Mouse (Mus musculus) forebrain, embryonic 14.5 days (tissue): ENCODE measurements around the gene Kif24. TPM values are rescaled to one million over a fixed set of nuclear protein-coding genes. Genes with fewer than 3 reads are reported as not detected.

Experiments
- ATAC-seq: fragments of 200-750 bp; cut with Nextera tagmentation; 2 replicates; pipeline ENCODE4 v1.8.0; 2017; ENCODE audit warnings: mild to moderate bottlenecking, moderate library complexity
- DNase-seq: peaks from one replicate; pipeline ENCODE4 v3.0.0-alpha.2; 2015; ENCODE audit warnings: low spot score
- H3K27ac ChIP-seq: fragments of 300-500 bp; sonication (generic); 2 replicates; pipeline ENCODE4 v1.5.1; 2014; ENCODE audit warnings: low read depth, mild to moderate bottlenecking, control low read depth, low read length, moderate library complexity
- H3K27me3 ChIP-seq: fragments of 300-500 bp; sonication (generic); replicated peaks from 2 replicates; pipeline ENCODE4 v1.6.1; 2014; ENCODE audit warnings: low read length, control low read depth, mixed read lengths; ENCODE audit not compliant: control insufficient read depth, insufficient read depth
- H3K36me3 ChIP-seq: fragments of 300-500 bp; sonication (generic); 2 replicates; pipeline ENCODE4 v1.6.1; 2014; ENCODE audit warnings: low read length, control low read depth; ENCODE audit not compliant: control insufficient read depth, insufficient read depth
- H3K4me1 ChIP-seq: fragments of 300-500 bp; sonication (generic); 2 replicates; pipeline ENCODE4 v1.6.1; 2014; ENCODE audit warnings: antibody characterized with exemption, low read length, control low read depth; ENCODE audit not compliant: control insufficient read depth, insufficient read depth
- H3K4me2 ChIP-seq: fragments of 300-500 bp; sonication (generic); 2 replicates; pipeline ENCODE4 v1.6.1; 2014; ENCODE audit warnings: mild to moderate bottlenecking, control low read depth, low read length
- H3K4me3 ChIP-seq: fragments of 300-500 bp; sonication (generic); 2 replicates; pipeline ENCODE4 v1.5.1; 2014; ENCODE audit warnings: low read depth, low read length, control low read depth
- H3K9ac ChIP-seq: fragments of 300-500 bp; sonication (generic); 2 replicates; pipeline ENCODE4 v1.6.1; 2014; ENCODE audit warnings: mild to moderate bottlenecking, low read length, control low read depth, moderate library complexity
- H3K9me3 ChIP-seq: fragments of 300-500 bp; sonication (generic); replicated peaks from 2 replicates; pipeline ENCODE4 v1.6.1; 2016; ENCODE audit warnings: low read length, control low read depth, mixed read lengths; ENCODE audit not compliant: control insufficient read depth
- WGBS: fragments of 180-500 bp; shearing (Covaris S2); extraction: QIAGEN DNeasy Blood & Tissue Kit; methylation state at CpG from one replicate; pipeline ENCODE4 v1.1.7; 2014; 5-methylcytosine and 5-hydroxymethylcytosine counted together
- polyA plus RNA-seq: library from polyadenylated mRNA; unstranded; fragments of >200 nt; fragmentation: Nextera tagmentation; extraction: Ambion mirVana; gene quantifications from 2 replicates; pipeline ENCODE4 v1.2.1, GENCODE M21; 2014

Kif24 gene
- polyA plus RNA-seq, 1 experiment from 2014 or later: 3.0 TPM

GRCm38 (mm10) chr4:41387755-41388469 is 76.8 kb downstream of the Kif24 start:
- 86% methylated on average over 7 of the region's 7 CpGs for WGBS
- Histone ChIP-seq H3K4me2 (no peak overlapping the region), H3K27ac (no peak overlapping the region), H3K4me3 (no peak overlapping the region), H3K27me3 (no peaks in the 10 kb centered on the region), H3K36me3 (peaks cover 70% of the 10 kb centered on the region), H3K9ac (no peak overlapping the region), H3K4me1 (no peaks in the 10 kb centered on the region), H3K9me3 (no peaks in the 10 kb centered on the region)
- no peak for ATAC-seq
- DNase-seq: no peak

GRCm38 (mm10) chr4:41386412-41386975 is 78.2 kb downstream of the Kif24 start:
- no peaks in the 10 kb centered on the region for H3K27me3 ChIP-seq
- no peaks in the 10 kb centered on the region for H3K9me3 ChIP-seq
- no peak overlapping the region for H3K4me3 ChIP-seq
- H3K4me2 ChIP-seq: no peak overlapping the region
- H3K9ac ChIP-seq: no peak overlapping the region
- peaks cover 65% of the 10 kb centered on the region for H3K36me3 ChIP-seq
- ATAC-seq: no peak
- WGBS: 82% methylated on average over 1 of the region's 1 CpGs
- no peaks in the 10 kb centered on the region for H3K4me1 ChIP-seq
- H3K27ac ChIP-seq: no peak overlapping the region
- DNase-seq: no peak

- 95% methylated on average over 5 of the region's 5 CpGs for WGBS
- DNase-seq: no peak
- H3K36me3 ChIP-seq: peaks cover 71% of the 10 kb centered on the region
Measured at GRCm38 (mm10) chr4:41381213-41381950, 83.3 kb downstream of the Kif24 start.

GRCm38 (mm10) chr4:41377567-41377966 is 87.1 kb downstream of the Kif24 start:
- Histone ChIP-seq H3K27ac (no peak overlapping the region), H3K4me3 (no peak overlapping the region), H3K4me2 (no peak overlapping the region), H3K36me3 (peaks cover 70% of the 10 kb centered on the region), H3K27me3 (no peaks in the 10 kb centered on the region), H3K9ac (no peak overlapping the region), H3K4me1 (no peaks in the 10 kb centered on the region), H3K9me3 (no peaks in the 10 kb centered on the region)
- DNase-seq (no peak), ATAC-seq (no peak)

More at GRCm38 (mm10) chr4:41381213-41381950, 83.3 kb downstream of the Kif24 start:
- no peaks in the 10 kb centered on the region for H3K4me1 ChIP-seq
- no peaks in the 10 kb centered on the region for H3K9me3 ChIP-seq
- H3K27ac ChIP-seq: no peak overlapping the region
- no peak overlapping the region for H3K9ac ChIP-seq
- H3K27me3 ChIP-seq: no peaks in the 10 kb centered on the region
- no peak overlapping the region for H3K4me3 ChIP-seq
- no peak for ATAC-seq
- no peak overlapping the region for H3K4me2 ChIP-seq

- H3K27ac ChIP-seq: no peak overlapping the region
- 95% methylated on average over 9 of the region's 9 CpGs for WGBS
- no peaks in the 10 kb centered on the region for H3K4me1 ChIP-seq
- no peak overlapping the region for H3K4me2 ChIP-seq
- DNase-seq: no peak
- H3K27me3 ChIP-seq: no peaks in the 10 kb centered on the region
- H3K9me3 ChIP-seq: no peaks in the 10 kb centered on the region
- ATAC-seq: no peak
- no peak overlapping the region for H3K9ac ChIP-seq
- H3K36me3 ChIP-seq: peaks cover 32% of the 10 kb centered on the region
- H3K4me3 ChIP-seq: no peak overlapping the region
Measured at GRCm38 (mm10) chr4:41369702-41370437, 94.8 kb downstream of the Kif24 start.

GRCm38 (mm10) chr4:41368198-41368597 is 96.5 kb downstream of the Kif24 start:
- Histone ChIP-seq H3K9me3 (no peaks in the 10 kb centered on the region), H3K9ac (no peak overlapping the region), H3K36me3 (peaks cover 29% of the 10 kb centered on the region; the same call in 1 of the 2 replicates), H3K4me1 (no peaks in the 10 kb centered on the region), H3K27me3 (no peaks in the 10 kb centered on the region), H3K4me2 (no peak overlapping the region), H3K4me3 (no peak overlapping the region), H3K27ac (no peak overlapping the region)
- ATAC-seq: no peak
- DNase-seq: no peak
- 93% methylated on average over 4 of the region's 4 CpGs for WGBS

- no peaks in the 10 kb centered on the region for H3K9me3 ChIP-seq
- no peak overlapping the region for H3K27ac ChIP-seq
- H3K36me3 ChIP-seq: 0 out of 2 replicates have a peak, but pooled peaks cover 3% of the 10 kb centered on the region
- 95% methylated on average over 3 of the region's 3 CpGs for WGBS
- no peak overlapping the region for H3K9ac ChIP-seq
- H3K4me1 ChIP-seq: no peaks in the 10 kb centered on the region
- ATAC-seq: no peak
- no peak overlapping the region for H3K4me2 ChIP-seq
- H3K27me3 ChIP-seq: no peaks in the 10 kb centered on the region
- DNase-seq: no peak
- no peak overlapping the region for H3K4me3 ChIP-seq
Measured at GRCm38 (mm10) chr4:41361059-41361458, 103.6 kb downstream of the Kif24 start.

- Histone ChIP-seq H3K9ac (no peak overlapping the region), H3K27ac (no peak overlapping the region), H3K4me1 (no peaks in the 10 kb centered on the region), H3K27me3 (no peaks in the 10 kb centered on the region), H3K4me3 (no peak overlapping the region), H3K9me3 (no peaks in the 10 kb centered on the region), H3K4me2 (no peak overlapping the region), H3K36me3 (0 out of 2 replicates have a peak, but pooled peaks cover 3% of the 10 kb centered on the region)
- no peak for ATAC-seq
- DNase-seq: no peak
- WGBS: 94% methylated on average over 7 of the region's 7 CpGs
Measured at GRCm38 (mm10) chr4:41359358-41359757, 105.3 kb downstream of the Kif24 start.
